Mouse (Mus musculus) stomach, postnatal 0 days (tissue): Measurements from ENCODE around the gene 4930415O20Rik. TPM values are rescaled to one million over a fixed set of nuclear protein-coding genes. Genes with fewer than 3 reads are reported as not detected.
A peak's percentile ranks its signal among the peaks of the same experiment; 100 is the strongest.

Experiments used
- ATAC-seq: fragments of 200-750 bp; cut with Nextera tagmentation; 2 replicates; pipeline ENCODE4 v1.8.0; 2017; ENCODE audit not compliant: low FRiP score, low TSS enrichment
- DNase-seq: peaks from one replicate; pipeline ENCODE4 v3.0.0-alpha.2; 2016; ENCODE audit warnings: low spot score
- H3K27ac ChIP-seq: fragments of 300-500 bp; sonication (generic); replicated peaks from 2 replicates; pipeline ENCODE4 v1.5.1; 2014; ENCODE audit warnings: mild to moderate bottlenecking, control low read depth
- H3K27me3 ChIP-seq: fragments of 300-500 bp; sonication (generic); 2 replicates; pipeline ENCODE4 v1.6.1; 2014; ENCODE audit warnings: low read length; ENCODE audit not compliant: control insufficient read depth, insufficient read depth
- H3K36me3 ChIP-seq: fragments of 300-500 bp; sonication (generic); 2 replicates; pipeline ENCODE4 v1.6.1; 2014; ENCODE audit warnings: low read length, mixed read lengths; ENCODE audit not compliant: control insufficient read depth, insufficient read depth
- H3K4me1 ChIP-seq: fragments of 300-500 bp; sonication (generic); replicated peaks from 2 replicates; pipeline ENCODE4 v1.6.1; 2014; ENCODE audit warnings: antibody characterized with exemption; ENCODE audit not compliant: control insufficient read depth, insufficient read depth
- H3K4me2 ChIP-seq: fragments of 300-500 bp; sonication (generic); replicated peaks from 2 replicates; pipeline ENCODE4 v1.6.1; 2014; ENCODE audit warnings: low read depth, mild to moderate bottlenecking, control low read depth, moderate library complexity
- H3K4me3 ChIP-seq: fragments of 300-500 bp; sonication (generic); 2 replicates; pipeline ENCODE4 v1.5.1; 2014; ENCODE audit warnings: low read depth, low read length, control low read depth
- H3K9ac ChIP-seq: fragments of 300-500 bp; sonication (generic); 2 replicates; pipeline ENCODE4 v1.6.1; 2014; ENCODE audit warnings: mild to moderate bottlenecking, low read length, control low read depth, mixed read lengths
- H3K9me3 ChIP-seq: fragments of 300-500 bp; sonication (generic); 2 replicates; pipeline ENCODE4 v1.6.1; 2016; ENCODE audit warnings: low read length; ENCODE audit not compliant: control insufficient read depth
- CTCF ChIP-seq: IDR thresholded peaks from 2 replicates; pipeline ENCODE4 v1.5.1; 2016; ENCODE audit warnings: antibody characterized with exemption, low read depth, mild to moderate bottlenecking, moderate library complexity
- EP300 ChIP-seq: optimal IDR thresholded peaks from 2 replicates; pipeline ENCODE3; 2016; ENCODE audit warnings: antibody characterized with exemption
- WGBS: fragments of 180-500 bp; shearing (Covaris S2); extraction: QIAGEN DNeasy Blood & Tissue Kit; methylation state at CpG from one replicate; pipeline ENCODE4 v1.1.7; 2014; 5-methylcytosine and 5-hydroxymethylcytosine counted together
- polyA plus RNA-seq: library from polyadenylated mRNA; unstranded; fragments of >200 nt; fragmentation: Nextera tagmentation; extraction: Ambion mirVana; gene quantifications from 2 replicates; pipeline ENCODE4 v1.2.1, GENCODE M21; 2015

Gene 4930415O20Rik
- polyA plus RNA-seq, 1 experiment from 2014 or later = 0.36 TPM

DNA sequence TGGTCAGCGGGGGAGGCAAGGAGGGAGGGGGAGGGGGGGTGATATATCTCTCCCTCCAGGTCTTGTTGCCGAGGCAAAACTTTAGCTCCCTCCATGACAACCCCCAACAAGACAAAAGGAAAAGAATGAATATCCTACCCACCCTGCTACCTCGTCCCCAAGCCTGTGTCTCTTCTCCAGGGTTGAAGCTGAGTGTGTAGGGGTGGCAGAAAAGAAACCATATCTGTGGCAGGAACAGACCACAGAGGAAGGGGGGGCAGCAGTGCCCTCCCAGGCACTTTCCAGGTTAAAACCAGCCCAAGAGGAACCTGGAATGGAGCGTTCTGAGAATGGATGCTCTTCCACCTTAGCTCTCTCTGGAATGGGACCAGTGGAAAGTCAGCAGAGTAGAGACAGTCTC is 59.7 kb downstream of the 4930415O20Rik start, which contains the start of gene Cacnb3:
Gene Cacnb3, plus strand, starts transcription at position 301 of the 400 bp plus-strand sequence.
- peaks cover 4% of the 10 kb centered on the region for H3K4me1 ChIP-seq
- TF ChIP-seq CTCF = no peak
- TF ChIP-seq EP300 = no peak
- no peak within 1 kb of the TSS; the same call in 1 of the 2 replicates for H3K9ac ChIP-seq

GRCm38 (mm10) chr15:98631493-98631892 is 60.7 kb downstream of the 4930415O20Rik start:
- 1% methylated on average over 18 of the region's 18 CpGs for WGBS
- H3K9ac ChIP-seq = no peak overlapping the region; the same call in 1 of the 2 replicates

More for the DNA sequence above, 59.7 kb downstream of the 4930415O20Rik start, which contains the start of gene Cacnb3:
- H3K27ac ChIP-seq = peak within 1 kb of the TSS; percentile 61; the same call in 1 of the 2 replicates
- DNase-seq = no peak
- peak within 1 kb of the TSS; percentile 96 for H3K4me2 ChIP-seq
- peak within 1 kb of the TSS; percentile 44; the same call in 1 of the 2 replicates for H3K4me3 ChIP-seq
- no peaks in the 10 kb centered on the region for H3K9me3 ChIP-seq
- no peaks in the 10 kb centered on the region for H3K27me3 ChIP-seq
- ATAC-seq = no peak
- no peaks in the 10 kb centered on the region for H3K36me3 ChIP-seq
- 54% methylated on average over 4 of the region's 4 CpGs for WGBS

DNA sequence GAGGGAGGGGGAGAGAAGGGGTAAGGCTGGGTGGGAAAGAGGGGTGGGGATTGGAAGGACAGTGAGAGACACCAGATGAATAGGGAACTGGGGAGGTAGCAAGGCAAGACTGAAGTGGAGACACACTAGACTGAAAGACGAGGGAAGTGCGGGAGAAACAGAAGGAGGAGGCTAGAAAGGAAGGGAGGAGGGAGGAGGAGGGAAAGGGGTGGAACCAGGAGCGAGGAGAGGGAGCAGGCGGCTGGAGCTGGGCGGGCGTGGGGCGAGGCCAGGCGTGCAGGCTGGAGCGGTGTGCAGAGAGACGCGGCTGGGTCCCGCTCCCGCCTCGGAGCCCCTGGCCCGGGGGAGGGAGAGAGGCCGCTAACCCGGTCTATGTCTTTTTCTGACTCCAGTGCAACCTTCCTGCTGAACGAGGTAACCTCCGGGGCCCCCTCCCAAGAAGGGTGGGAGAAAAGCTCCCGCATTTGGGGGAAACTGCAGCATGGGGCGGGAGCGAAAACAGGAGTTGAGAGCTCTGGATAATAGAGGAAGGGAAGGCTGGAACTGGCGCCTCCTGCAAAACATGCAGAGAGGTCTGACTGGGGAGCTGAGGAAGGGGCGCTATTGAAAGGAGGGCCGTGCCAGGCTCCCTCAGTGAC is 61.4 kb downstream of the 4930415O20Rik start:
- peak; percentile 70 for ATAC-seq
- no peaks in the 10 kb centered on the region for H3K9me3 ChIP-seq
- H3K4me3 ChIP-seq = peak overlapping the region; percentile 44
- peak overlapping the region; percentile 61 for H3K27ac ChIP-seq
- peak overlapping the region; percentile 96 for H3K4me2 ChIP-seq
- peak; percentile 83 for DNase-seq
- TF ChIP-seq CTCF = no peak
- TF ChIP-seq EP300 = no peak
- peak overlapping the region; percentile 45 for H3K9ac ChIP-seq
- H3K36me3 ChIP-seq = no peaks in the 10 kb centered on the region
- 1% methylated on average over 25 of the region's 25 CpGs for WGBS
- H3K27me3 ChIP-seq = no peaks in the 10 kb centered on the region
- peaks cover 4% of the 10 kb centered on the region for H3K4me1 ChIP-seq

More at GRCm38 (mm10) chr15:98631493-98631892, 60.7 kb downstream of the 4930415O20Rik start:
- Histone ChIP-seq H3K4me1 (peaks cover 4% of the 10 kb centered on the region), H3K4me3 (peak overlapping the region; percentile 44; the same call in 1 of the 2 replicates), H3K27ac (peak overlapping the region; percentile 61; the same call in 1 of the 2 replicates), H3K9me3 (no peaks in the 10 kb centered on the region), H3K4me2 (peak overlapping the region; percentile 96), H3K36me3 (no peaks in the 10 kb centered on the region), H3K27me3 (no peaks in the 10 kb centered on the region)
- TF ChIP-seq EP300 = no peak
- TF ChIP-seq CTCF = peak; percentile 93
- peak; percentile 66 for ATAC-seq
- peak; percentile 88 for DNase-seq

DNA sequence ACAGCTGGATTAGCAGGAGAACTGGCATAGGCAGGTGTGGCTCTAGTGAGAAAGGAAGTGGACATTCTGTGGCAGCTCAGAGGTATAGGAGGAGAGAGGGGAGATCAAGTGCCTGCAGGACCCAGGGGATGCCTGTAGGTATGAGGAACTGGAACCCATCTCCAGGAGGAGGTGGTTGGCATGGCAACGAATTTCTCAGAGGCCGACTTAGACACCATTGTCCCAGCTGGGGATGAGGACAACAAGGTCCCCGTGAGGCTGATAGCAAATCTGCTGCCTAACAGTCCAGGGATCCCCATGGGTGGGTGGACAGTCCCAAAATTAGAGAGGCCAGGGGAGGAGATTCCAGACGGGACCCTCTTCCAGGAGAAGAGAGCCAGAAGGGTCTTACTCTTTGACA is 62.1 kb downstream of the 4930415O20Rik start:
- TF ChIP-seq EP300 (no peak), CTCF (no peak)
- H3K4me1 ChIP-seq = peaks cover 4% of the 10 kb centered on the region
- no peaks in the 10 kb centered on the region for H3K27me3 ChIP-seq
- no peaks in the 10 kb centered on the region for H3K36me3 ChIP-seq
- no peak overlapping the region for H3K27ac ChIP-seq
- H3K9ac ChIP-seq = 0 out of 2 replicates have a peak overlapping the region, but pooled peaks have one; percentile 45
- peak; percentile 14 for DNase-seq
- ATAC-seq = no peak
- H3K4me3 ChIP-seq = peak overlapping the region; percentile 44
- H3K9me3 ChIP-seq = no peaks in the 10 kb centered on the region
- WGBS = 13% methylated on average over 4 of the region's 4 CpGs
- H3K4me2 ChIP-seq = peak overlapping the region; percentile 96

- no peak for TF ChIP-seq EP300
- ATAC-seq = no peak
- no peak for DNase-seq
- WGBS = 2% methylated on average over 24 of the region's 25 CpGs
- peaks cover 4% of the 10 kb centered on the region for H3K4me1 ChIP-seq
- no peak overlapping the region; the same call in 1 of the 2 replicates for H3K27ac ChIP-seq
- H3K9ac ChIP-seq = peak overlapping the region; percentile 79
- H3K4me2 ChIP-seq = peak overlapping the region; percentile 96
- no peaks in the 10 kb centered on the region for H3K36me3 ChIP-seq
- H3K27me3 ChIP-seq = no peaks in the 10 kb centered on the region
- H3K9me3 ChIP-seq = no peaks in the 10 kb centered on the region
- peak overlapping the region; percentile 81 for H3K4me3 ChIP-seq
Observed at GRCm38 (mm10) chr15:98633822-98634470, 63.1 kb downstream of the 4930415O20Rik start.
